Mouse (Mus musculus) lung, postnatal 0 days (tissue): Measurements from ENCODE around the gene Bhlhe41. TPM values are rescaled to one million over a fixed set of nuclear protein-coding genes. Genes with fewer than 3 reads are reported as not detected.

Experiments used
- ATAC-seq: fragments of 200-750 bp; cut with Nextera tagmentation; 2 replicates; pipeline ENCODE4 v1.8.0; 2017; ENCODE audit warnings: moderate library complexity
- DNase-seq: peaks from one replicate; pipeline ENCODE4 v3.0.0-alpha.2; 2016; ENCODE audit warnings: low spot score
- H3K27ac ChIP-seq: fragments of 300-500 bp; sonication (generic); 2 replicates; pipeline ENCODE4 v1.5.1; 2014; ENCODE audit warnings: antibody characterized with exemption, mild to moderate bottlenecking, low read length, mixed read lengths
- H3K27me3 ChIP-seq: fragments of 300-500 bp; sonication (generic); replicated peaks from 2 replicates; pipeline ENCODE4 v1.6.1; 2014; ENCODE audit warnings: low read length, mixed read lengths; ENCODE audit not compliant: insufficient read depth
- H3K36me3 ChIP-seq: fragments of 300-500 bp; sonication (generic); 2 replicates; pipeline ENCODE4 v1.6.1; 2014; ENCODE audit warnings: low read length, mixed read lengths; ENCODE audit not compliant: insufficient read depth
- H3K4me1 ChIP-seq: fragments of 300-500 bp; sonication (generic); 2 replicates; pipeline ENCODE4 v1.6.1; 2014; ENCODE audit warnings: antibody characterized with exemption, low read depth, low read length, mixed read lengths; ENCODE audit not compliant: insufficient read depth
- H3K4me2 ChIP-seq: fragments of 300-500 bp; sonication (generic); replicated peaks from 2 replicates; pipeline ENCODE4 v1.6.1; 2014; ENCODE audit warnings: low read depth, mild to moderate bottlenecking, low read length, moderate library complexity, mixed read lengths
- H3K4me3 ChIP-seq: fragments of 300-500 bp; sonication (generic); 2 replicates; pipeline ENCODE4 v1.5.1; 2014; ENCODE audit warnings: low read depth, low read length
- H3K9ac ChIP-seq: fragments of 300-500 bp; sonication (generic); replicated peaks from 2 replicates; pipeline ENCODE4 v1.6.1; 2014; ENCODE audit warnings: low read depth, mild to moderate bottlenecking
- H3K9me3 ChIP-seq: fragments of 300-500 bp; sonication (generic); 2 replicates; pipeline ENCODE4 v1.6.1; 2016; ENCODE audit warnings: low read length, mixed read lengths
- CTCF ChIP-seq: IDR thresholded peaks from 2 replicates; pipeline ENCODE4 v1.5.1; 2016; ENCODE audit warnings: antibody characterized with exemption, mild to moderate bottlenecking
- EP300 ChIP-seq: IDR thresholded peaks from 2 replicates; pipeline ENCODE4 v1.6.1; 2016; ENCODE audit warnings: antibody characterized with exemption, mild to moderate bottlenecking, control low read depth
- WGBS: fragments of 180-500 bp; shearing (Covaris S2); extraction: QIAGEN DNeasy Blood & Tissue Kit; methylation state at CpG from one replicate; pipeline ENCODE4 v1.1.7; 2014; 5-methylcytosine and 5-hydroxymethylcytosine counted together
- polyA plus RNA-seq: library from polyadenylated mRNA; unstranded; fragments of >200 nt; fragmentation: Nextera tagmentation; extraction: Ambion mirVana; gene quantifications from 2 replicates; pipeline ENCODE4 v1.2.1, GENCODE M21; 2015

Bhlhe41 gene
- polyA plus RNA-seq, 1 experiment from 2014 or later: 3.1 TPM

- TF ChIP-seq CTCF: no peak
- no peak for TF ChIP-seq EP300
- WGBS: 51% methylated on average over 5 of the region's 5 CpGs
- Histone ChIP-seq H3K4me1 (no peaks in the 10 kb centered on the region), H3K4me2 (no peak overlapping the region), H3K27ac (no peak overlapping the region), H3K4me3 (no peak overlapping the region), H3K9ac (no peak overlapping the region), H3K27me3 (no peaks in the 10 kb centered on the region), H3K36me3 (peaks cover 5% of the 10 kb centered on the region; the same call in 1 of the 2 replicates), H3K9me3 (no peaks in the 10 kb centered on the region)
- ATAC-seq (no peak), DNase-seq (no peak)
These were observed 43.1 kb downstream of the Bhlhe41 start for GRCm38 (mm10) chr6:145822218-145822617.

GRCm38 (mm10) chr6:145819151-145819550, 46.2 kb downstream of the Bhlhe41 start:
- Histone ChIP-seq H3K36me3 (peaks cover 16% of the 10 kb centered on the region; the same call in 1 of the 2 replicates), H3K9me3 (no peaks in the 10 kb centered on the region), H3K4me3 (no peak overlapping the region), H3K27ac (no peak overlapping the region), H3K27me3 (no peaks in the 10 kb centered on the region), H3K4me1 (no peaks in the 10 kb centered on the region), H3K9ac (no peak overlapping the region), H3K4me2 (no peak overlapping the region)
- DNase-seq (no peak), ATAC-seq (no peak)
- TF ChIP-seq EP300: no peak
- TF ChIP-seq CTCF: no peak
- WGBS: 88% methylated on average over 9 of the region's 9 CpGs

GRCm38 (mm10) chr6:145815200-145815599, 50.2 kb downstream of the Bhlhe41 start:
- Histone ChIP-seq H3K4me1 (no peaks in the 10 kb centered on the region), H3K4me2 (no peak overlapping the region), H3K36me3 (peaks cover 23% of the 10 kb centered on the region; the same call in 1 of the 2 replicates), H3K27me3 (no peaks in the 10 kb centered on the region), H3K9ac (no peak overlapping the region), H3K27ac (no peak overlapping the region), H3K9me3 (no peaks in the 10 kb centered on the region), H3K4me3 (no peak overlapping the region)
- WGBS: 50% methylated on average over 15 of the region's 15 CpGs
- ATAC-seq: no peak
- TF ChIP-seq CTCF (peak; percentile 49), EP300 (no peak)
- DNase-seq: no peak

- Histone ChIP-seq H3K4me2 (no peak overlapping the region), H3K4me1 (no peaks in the 10 kb centered on the region), H3K9me3 (no peaks in the 10 kb centered on the region), H3K4me3 (no peak overlapping the region), H3K27me3 (no peaks in the 10 kb centered on the region), H3K36me3 (peaks cover 11% of the 10 kb centered on the region; the same call in 1 of the 2 replicates), H3K9ac (no peak overlapping the region), H3K27ac (no peak overlapping the region)
- DNase-seq (no peak), ATAC-seq (no peak)
- WGBS: 72% methylated on average over 1 of the region's 1 CpGs
- no peak for TF ChIP-seq CTCF
- no peak for TF ChIP-seq EP300
These were observed 54.2 kb downstream of the Bhlhe41 start for GRCm38 (mm10) chr6:145811174-145811573.

- H3K4me1 ChIP-seq: no peaks in the 10 kb centered on the region
- H3K9ac ChIP-seq: no peak overlapping the region
- ATAC-seq (no peak), DNase-seq (no peak)
- H3K4me2 ChIP-seq: no peak overlapping the region
- TF ChIP-seq EP300: no peak
- TF ChIP-seq CTCF: no peak
- H3K27ac ChIP-seq: no peak overlapping the region
- 75% methylated on average over 6 of the region's 6 CpGs for WGBS
- no peak overlapping the region for H3K4me3 ChIP-seq
- H3K27me3 ChIP-seq: no peaks in the 10 kb centered on the region
- H3K36me3 ChIP-seq: peaks cover 7% of the 10 kb centered on the region; the same call in 1 of the 2 replicates
- no peaks in the 10 kb centered on the region for H3K9me3 ChIP-seq
These were observed 55.3 kb downstream of the Bhlhe41 start for GRCm38 (mm10) chr6:145810015-145810414.

GRCm38 (mm10) chr6:145809566-145809965, 55.8 kb downstream of the Bhlhe41 start:
- peaks cover 7% of the 10 kb centered on the region; the same call in 1 of the 2 replicates for H3K36me3 ChIP-seq
- no peak for ATAC-seq
- H3K4me3 ChIP-seq: no peak overlapping the region
- no peak overlapping the region for H3K9ac ChIP-seq
- no peak overlapping the region for H3K27ac ChIP-seq
- TF ChIP-seq EP300: no peak
- no peak for TF ChIP-seq CTCF
- H3K4me1 ChIP-seq: no peaks in the 10 kb centered on the region
- no peak overlapping the region for H3K4me2 ChIP-seq
- no peaks in the 10 kb centered on the region for H3K27me3 ChIP-seq
- 74% methylated on average over 7 of the region's 7 CpGs for WGBS
- no peak for DNase-seq
- H3K9me3 ChIP-seq: no peaks in the 10 kb centered on the region

Other genes with a start within 250 kb of the Bhlhe41 start
- not detected in 2 replicates for gene Tuba3b, start 249.8 kb downstream of the Bhlhe41 start, polyA plus RNA-seq
- gene Rassf8, start 118.8 kb downstream of the Bhlhe41 start, polyA plus RNA-seq: 15.1 and 18.4 TPM in 2 replicates
- gene Sspn, start 66.1 kb upstream of the Bhlhe41 start, polyA plus RNA-seq: 7.6 and 9.7 TPM in 2 replicates